Mouse (Mus musculus): ENCODE results near the gene Vmn1r8.
"Not testable (repeated sequence)": the region's sequence is repeated elsewhere in the genome, so short reads cannot be mapped to it uniquely, and the experiment has no call there.

- TF ChIP-seq CHD2 (IDR thresholded peaks at IDR 0.05; ENCODE audit: low read depth, low read length); MAFK (IDR thresholded peaks at IDR 0.05; ENCODE audit: insufficient read depth, low read depth, low read length); HCFC1 (IDR thresholded peaks at IDR 0.05; ENCODE audit: borderline replicate concordance, insufficient read depth, low read length); ZNF384 (IDR thresholded peaks at IDR 0.05; ENCODE audit: low read depth, low read length): not testable (repeated sequence)
These were observed 6.9 kb upstream of the Vmn1r8 start, which contains the start of gene Vmn1r7 for GRCm38 (mm10) chr6:57025224-57025623.
